Mouse (Mus musculus) E14TG2a.4 (cell line): ENCODE data around the gene Arhgef6.

Experiments
- CTCF ChIP-seq: conservative IDR thresholded peaks from 2 replicates; pipeline ENCODE4 v1.5.1; 2014; ENCODE audit warnings: low read length
- POU5F1 ChIP-seq: IDR thresholded peaks from 2 replicates; pipeline ENCODE4 v1.6.1; 2014; ENCODE audit warnings: low read length, borderline replicate concordance

DNA sequence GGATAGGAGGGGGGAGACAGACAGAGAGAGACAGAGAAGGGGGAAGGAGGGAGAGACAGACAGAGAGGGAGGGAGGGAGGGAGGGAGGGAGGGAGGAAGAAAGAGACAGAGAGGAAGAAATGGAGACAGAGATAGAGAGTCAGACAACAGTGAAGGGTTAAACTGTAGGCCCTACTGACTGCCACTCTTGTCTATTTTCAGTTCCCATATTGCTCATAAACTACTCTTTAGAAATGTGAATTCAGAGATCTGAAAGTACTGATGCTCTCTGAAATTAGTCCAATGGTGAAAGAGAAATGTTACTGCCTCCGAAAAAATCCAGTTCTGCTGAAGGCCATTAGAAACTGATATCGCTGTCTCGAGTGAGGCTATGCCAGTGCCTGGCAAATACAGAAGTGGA lies 56.3 kb downstream of the Arhgef6 start:
- TF ChIP-seq CTCF (no peak), POU5F1 (no peak)
